Mouse (Mus musculus) c-Kit-negative CD71-positive TER-119-positive erythroid progenitor cells, embryonic 14.5 days (primary cell): ENCODE data around the gene Ipcef1.

Experiments used
- DNase-seq: peaks from one replicate; pipeline ENCODE4 v3.0.0-alpha.2; 2013; ENCODE audit warnings: low read depth, low spot score

The Ipcef1 gene

DNA sequence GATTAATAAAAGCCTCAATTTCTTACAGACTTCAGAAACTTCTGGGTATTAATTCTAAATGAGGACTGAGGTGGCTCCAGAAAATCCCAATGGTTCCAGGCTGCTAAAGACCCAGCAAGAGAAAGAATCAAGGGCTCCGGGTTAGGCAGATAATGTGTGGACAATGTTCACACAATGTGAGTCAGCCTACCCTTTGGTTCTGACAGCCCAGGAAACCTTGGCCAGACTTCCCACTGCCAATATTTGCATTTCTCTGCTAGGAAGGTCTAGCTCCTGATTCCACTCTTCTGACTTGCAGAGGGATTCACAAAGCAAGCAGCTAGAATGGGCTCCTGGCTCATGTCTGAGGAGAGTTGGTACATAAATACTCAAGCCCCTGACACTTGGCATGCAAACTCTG lies 83.9 kb downstream of the Ipcef1 start:
- no peak for DNase-seq

DNA sequence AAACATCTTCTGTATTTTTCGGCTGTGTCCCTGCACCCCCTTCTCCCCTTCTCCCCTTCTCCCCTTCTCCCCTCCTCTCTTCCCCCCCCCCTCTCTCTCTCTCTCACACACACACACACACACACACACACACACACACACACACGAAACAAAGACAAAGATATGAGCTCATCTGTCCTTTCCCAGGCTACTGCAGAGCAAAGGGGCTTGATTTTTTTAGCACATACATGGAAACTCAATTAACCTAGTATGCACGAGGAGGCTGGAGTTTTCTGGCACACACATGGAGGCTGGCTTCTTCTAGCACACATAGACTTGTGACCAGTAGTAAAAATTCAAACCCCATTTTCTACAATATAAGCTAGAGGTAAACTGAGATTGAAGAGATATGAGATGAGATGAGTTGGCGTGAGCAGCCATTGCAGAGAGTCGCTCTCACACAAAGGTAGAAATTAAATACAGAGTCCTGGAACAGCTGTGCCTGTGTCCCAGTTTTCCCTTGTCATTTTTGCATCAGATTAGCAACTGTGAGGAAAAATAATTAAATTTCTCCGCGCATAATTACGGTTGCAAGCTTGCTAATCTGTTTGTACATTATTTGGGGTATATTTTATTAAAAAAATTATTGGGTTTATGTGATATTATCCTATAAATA lies 84.6 kb downstream of the Ipcef1 start:
- no peak for DNase-seq

DNA sequence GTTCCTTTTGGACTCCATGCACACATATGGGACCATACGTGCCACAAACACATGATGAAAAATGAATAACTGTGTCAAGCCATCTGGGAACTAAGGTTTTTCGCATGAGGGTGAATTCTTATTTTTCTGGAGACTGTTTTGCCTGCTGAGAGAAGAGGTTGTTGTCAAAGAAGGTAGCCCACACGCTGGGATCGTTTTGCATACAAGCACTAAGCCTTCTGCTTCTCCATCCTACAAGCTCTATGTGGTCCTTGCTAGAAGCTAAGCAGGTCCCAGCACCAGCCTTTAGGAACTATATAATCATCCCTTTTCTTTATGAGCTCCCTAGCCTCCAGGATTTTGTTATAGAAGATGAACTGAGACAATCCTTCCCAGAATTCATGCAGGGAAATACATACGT lies 93.5 kb downstream of the Ipcef1 start:
- no peak for DNase-seq

DNA sequence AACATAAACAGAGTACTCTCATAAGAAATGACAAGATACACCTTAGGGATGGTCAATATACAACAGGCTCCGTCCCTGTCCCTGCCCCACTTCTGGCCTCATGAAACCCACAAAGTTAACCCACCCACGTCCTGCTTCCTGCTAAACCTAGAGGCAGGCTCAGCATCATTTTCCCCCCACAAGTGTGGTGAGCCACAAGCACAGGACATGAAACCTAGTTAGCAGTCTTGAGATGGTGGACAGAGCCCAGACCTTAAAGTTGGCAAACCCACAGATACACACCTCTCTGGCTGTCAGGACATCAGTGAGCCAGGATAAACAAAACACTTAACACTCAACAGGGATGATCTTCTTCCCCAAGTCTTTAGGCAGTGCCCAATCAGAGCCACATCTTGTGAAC lies 95.9 kb downstream of the Ipcef1 start:
- DNase-seq: no peak

DNA sequence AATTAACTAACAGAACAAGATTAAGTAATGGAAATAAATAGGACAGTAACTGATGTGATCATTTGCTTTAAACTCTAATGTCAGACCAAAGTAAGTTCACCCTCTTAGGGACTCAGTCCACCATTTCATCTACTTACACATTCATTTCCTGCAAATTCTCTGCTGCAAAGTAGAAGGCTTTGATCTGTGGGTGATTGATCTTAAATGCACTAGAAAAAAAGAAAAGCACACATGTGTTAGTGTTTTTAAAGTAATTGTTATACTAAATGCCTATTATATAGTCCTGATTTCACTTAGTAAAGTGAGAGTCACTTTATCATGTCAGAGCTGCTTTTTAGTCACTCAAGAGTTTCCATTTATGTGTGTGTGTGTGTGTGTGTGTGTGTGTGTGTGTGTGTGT lies 97.7 kb downstream of the Ipcef1 start:
- DNase-seq: no peak

DNA sequence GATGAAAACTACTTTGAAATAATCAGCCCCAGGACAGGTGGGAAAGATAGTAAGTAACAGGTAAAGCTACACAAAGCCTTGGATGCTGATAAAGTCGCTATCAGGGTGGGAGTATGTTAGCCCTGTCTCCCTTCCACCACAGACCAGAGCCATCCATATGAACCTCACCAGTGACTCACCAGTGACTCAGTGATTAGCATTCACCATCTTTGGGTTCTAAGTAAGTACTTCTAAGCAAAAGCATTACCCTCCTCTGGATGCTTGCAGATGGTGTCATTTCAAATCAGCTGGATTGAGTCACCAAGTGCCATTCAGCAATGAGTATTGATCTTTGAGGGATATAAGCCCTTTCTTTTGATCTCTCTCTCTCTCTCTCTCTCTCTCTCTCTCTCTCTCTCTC lies 99.2 kb downstream of the Ipcef1 start:
- DNase-seq: no peak

DNA sequence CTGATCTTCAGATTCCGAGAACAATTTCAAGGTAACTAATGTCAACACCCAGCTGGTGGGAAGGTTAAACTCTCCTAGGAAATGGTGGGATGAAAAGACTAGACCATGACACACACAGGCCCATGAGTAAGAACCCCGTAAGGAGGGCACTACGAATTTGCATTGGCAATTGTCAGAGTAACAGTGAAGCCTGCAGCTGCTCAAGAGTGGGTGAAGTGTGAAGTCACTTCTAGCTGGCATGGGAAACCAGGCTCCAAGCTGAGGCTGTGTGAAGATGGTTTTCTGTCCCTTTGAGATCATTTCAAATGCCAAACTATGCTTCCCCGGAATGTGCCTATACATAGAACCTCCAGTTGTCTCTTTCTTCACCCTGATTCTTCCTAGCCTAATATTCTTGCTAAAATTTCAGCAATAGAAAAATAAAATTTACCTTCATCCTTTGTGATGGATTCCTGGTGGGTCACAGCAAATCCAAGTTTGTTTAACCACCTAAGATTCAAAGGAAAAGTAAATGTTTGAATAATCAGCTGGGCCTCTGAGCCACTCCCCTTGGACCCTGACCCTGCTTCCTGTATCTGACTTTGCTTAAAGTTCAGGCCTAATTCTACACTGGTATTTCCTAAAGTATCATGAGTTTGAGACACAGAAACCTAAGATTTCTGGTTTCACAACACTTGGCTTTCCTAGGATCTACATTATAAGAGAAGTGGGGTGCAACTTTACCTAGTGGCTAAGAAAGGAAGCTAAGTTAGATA lies 115.4 kb downstream of the Ipcef1 start:
- no peak for DNase-seq

DNA sequence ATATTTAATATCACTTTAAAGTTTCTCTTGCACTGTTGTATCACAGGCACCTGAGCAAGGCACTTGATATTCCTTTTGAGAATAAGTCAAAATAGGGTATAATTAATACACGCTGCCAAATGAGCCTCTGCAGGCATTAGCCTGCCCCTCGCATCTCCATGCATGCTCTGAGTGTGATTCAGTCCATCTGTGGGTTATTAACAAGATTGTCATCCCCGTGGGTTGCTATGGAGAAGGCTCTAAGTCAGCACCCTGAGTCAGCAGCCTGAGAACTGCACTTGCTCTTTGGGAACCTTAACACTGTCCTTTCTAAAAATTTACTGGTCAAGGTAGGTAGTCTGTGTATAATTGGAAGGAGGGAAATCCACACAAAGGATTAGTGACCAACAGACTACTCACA lies 117.5 kb downstream of the Ipcef1 start:
- DNase-seq: no peak

DNA sequence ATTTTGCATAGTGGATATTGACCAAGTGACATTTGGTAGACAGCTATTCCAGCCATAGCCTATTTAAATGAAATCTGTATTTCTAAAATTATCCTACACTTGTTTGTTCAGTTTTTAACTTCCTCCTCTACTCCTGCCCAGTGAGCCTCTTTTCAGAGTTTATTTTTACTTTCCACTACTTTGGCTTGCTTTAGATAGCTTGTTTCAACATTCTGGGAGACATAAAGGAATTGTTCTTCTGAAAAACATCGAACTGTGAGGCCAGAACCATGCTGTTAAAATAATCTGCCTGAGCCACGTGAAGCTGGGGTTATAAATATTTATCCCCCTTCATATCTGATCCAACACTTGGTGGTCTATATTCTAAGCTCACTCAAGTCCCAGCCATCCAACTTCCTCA lies 121.4 kb downstream of the Ipcef1 start:
- DNase-seq: no peak

DNA sequence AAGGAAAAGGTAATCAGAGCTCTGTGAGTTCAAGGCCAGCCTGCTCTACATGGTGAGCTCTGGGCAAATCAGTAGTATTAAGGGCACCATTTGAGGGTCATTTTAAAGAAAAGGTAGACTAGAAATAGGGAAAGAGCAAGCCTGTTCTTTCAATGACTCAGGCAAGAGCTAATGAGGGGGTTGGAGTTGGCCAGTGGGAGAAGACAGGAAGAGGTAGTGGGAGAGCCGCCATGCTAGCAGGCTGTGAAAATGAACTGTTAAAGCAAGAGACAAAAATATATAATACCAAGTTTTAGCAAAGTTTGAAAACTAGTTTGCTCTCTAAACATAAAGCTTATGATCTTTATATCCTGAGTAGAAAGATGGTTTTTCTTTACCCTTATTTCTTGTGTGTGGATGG lies 121.9 kb downstream of the Ipcef1 start:
- no peak for DNase-seq

DNA sequence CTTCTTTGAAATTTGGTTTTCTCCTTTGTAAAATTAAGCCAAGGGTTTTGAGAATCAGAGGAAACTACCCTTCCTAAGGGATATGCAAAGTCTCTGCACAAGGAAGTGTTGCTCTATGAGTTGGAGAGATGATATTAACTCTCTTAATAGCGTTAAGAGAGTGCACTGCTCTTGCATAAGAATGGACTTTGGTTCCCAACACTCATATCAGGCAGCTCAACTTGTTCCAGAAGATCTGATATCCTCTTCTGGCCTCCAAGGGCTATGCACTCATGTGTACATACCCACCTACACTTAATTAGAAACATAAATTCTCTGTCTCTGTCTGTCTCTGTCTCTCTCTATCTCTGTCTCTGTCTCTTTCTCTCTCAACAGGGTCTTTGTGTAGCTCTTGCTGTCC lies 123.4 kb downstream of the Ipcef1 start:
- no peak for DNase-seq

DNA sequence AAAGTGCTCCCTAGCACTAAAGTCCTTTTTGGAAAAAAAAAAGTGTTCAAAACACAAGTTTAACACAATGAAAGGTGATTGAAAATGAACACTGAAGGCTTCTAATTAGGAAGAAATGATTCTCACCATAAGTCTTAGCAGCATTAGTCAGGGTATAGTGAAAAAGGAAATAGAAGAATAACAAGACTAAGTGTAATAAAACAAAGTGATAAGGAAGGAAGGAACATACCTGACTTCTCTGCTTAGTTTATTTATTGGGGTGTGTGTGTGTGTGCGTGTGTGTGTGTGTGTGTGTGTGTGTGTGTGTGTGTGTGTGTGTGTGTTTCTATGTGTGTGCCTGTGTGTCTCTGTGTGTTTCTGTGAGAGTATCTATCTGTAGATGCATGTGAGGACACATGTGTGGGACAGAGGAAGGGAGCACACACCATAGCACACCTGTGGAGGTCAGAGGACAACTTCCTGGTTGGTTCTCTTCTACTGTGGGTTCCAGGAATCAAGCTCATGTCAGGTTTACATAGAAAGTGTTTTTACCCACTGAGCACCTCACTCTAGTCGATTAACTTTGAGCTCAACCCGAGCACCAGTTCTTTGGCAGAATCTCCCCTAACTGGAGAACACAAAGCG lies 124.6 kb downstream of the Ipcef1 start:
- DNase-seq: no peak

DNA sequence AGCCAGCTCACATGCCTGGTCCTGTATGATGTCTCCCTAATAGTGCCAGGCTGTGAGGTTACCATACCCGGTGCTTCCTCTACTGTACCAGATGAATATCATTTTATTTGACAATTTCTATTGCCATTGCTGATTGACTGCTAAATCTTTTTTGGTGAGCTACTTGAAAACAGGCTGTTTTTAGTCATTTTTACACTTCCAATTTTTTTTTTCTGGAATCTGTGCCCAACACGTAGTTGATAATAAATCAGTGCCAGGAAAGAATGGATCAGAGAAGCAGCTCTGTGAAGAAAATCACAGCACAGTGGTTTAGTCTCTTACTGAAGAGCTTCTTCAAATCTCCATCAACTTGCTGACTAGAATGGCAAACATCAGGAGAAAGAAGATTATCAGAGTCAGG lies 125.6 kb downstream of the Ipcef1 start:
- DNase-seq: no peak

DNA sequence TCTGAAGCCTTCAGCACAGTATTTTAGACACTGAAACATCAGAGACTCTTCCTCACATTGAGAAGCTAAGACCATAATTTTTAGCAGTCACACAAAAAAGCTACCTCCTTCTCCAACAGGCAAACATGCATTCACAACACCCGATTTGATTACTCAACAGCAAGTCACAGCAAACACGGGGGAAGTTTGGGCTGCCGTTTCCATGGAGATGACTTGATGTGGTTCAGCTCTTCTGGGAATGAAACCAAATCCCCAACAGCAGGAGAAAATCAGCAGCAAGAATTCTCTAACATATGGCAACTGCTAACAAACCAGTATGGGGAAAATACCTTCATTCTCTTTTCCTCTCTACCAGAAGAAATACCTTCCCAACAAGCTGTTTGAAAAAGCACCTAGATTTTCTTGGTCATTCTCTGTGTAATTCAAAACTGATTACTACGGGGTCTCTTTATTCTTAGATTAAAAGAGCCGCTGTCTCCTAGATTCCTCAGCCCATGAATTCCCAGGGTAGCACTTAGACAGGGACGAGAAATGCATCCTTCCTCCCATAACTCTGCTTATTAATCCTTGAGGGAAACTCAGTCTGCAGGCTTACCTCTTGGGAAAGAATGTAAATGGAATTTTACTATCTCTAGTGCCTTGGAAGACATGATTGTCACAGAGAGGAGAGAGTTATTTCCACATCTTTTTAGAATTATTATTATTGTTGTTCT lies 135.6 kb downstream of the Ipcef1 start:
- DNase-seq: no peak

DNA sequence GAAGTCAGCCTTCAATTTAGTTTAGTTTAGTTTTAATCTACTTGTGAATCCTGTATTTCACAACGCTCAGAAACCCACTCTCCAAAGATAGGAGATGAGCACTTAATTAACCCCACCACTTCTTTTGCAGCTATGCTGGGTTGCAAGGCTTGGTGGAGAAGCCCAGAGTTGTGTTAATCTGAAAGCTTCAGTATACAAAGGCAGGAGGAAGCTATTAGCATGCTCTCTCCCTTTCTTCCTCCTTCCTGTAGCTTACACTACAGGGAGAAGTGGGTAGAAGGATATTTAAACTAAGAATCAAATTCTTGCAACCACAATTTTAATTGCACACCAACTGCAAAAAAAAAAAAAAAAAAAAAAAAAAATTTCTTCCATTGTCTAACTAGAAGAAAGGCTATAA lies 136.3 kb downstream of the Ipcef1 start:
- DNase-seq: no peak

DNA sequence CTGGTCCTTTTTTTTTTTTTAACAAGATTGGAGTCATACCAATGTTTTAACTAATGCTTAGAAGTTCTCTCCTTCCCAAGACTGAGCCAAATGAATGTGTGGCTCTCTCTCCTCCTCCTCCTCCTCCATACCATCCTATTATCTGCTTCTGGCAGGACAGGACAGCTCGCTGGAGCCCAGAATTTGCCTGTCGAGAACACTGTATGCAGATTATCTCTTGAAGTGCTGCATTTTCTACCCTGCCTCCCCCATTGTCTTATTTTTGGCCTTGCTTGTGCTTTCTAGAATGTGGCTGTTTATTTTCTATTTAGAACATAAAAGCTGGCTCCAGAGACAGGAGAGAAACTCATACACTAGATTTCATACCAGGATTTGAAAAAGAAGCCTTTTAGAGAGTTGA lies 142.5 kb downstream of the Ipcef1 start:
- DNase-seq: no peak

DNA sequence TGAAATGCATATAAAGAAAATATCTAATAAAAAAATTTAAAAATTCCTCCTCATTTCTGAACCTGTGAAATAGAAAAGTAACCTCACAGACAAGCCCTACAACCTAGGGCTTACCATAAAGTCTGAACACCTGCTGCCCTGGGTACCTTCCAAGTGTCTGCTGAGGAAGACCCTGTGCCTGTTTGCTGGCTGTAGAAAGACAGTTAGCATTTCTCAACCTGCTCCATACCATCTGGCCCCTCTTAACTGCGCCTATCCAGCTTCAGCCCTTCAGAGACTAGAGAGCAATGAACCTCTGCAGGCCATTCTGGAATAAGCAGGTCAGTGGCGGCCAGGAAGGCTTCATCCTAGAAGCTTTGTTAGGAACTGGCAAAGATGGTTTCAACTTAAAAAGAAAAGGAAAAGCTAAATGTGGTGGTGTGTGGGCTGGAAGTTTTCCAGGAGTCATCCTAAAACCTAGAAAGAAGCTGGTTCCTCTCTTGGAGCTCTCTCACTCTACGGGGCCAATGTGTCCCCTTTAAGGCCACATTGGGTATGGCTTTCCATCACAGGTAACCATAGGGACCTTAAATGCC lies 150.4 kb downstream of the Ipcef1 start:
- no peak for DNase-seq

DNA sequence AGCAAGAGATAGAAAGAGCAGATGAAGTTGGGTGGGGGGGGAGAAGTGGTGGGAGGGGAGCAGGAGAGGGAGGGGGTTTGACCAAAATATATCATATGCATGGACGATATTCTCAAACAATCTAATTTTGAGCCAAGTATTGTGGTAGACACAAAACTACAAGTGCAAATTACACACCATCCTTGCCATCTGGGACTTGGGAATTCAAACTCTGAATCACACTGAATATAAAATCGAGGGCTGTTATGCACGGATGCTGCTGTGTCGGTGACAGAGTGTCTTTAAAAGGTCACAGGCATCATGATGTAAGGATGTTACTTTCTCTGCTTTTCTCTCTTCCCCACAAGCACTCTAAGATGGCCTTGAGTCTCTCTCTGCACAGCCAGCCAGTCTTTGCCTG lies 152.2 kb downstream of the Ipcef1 start:
- DNase-seq: no peak

DNA sequence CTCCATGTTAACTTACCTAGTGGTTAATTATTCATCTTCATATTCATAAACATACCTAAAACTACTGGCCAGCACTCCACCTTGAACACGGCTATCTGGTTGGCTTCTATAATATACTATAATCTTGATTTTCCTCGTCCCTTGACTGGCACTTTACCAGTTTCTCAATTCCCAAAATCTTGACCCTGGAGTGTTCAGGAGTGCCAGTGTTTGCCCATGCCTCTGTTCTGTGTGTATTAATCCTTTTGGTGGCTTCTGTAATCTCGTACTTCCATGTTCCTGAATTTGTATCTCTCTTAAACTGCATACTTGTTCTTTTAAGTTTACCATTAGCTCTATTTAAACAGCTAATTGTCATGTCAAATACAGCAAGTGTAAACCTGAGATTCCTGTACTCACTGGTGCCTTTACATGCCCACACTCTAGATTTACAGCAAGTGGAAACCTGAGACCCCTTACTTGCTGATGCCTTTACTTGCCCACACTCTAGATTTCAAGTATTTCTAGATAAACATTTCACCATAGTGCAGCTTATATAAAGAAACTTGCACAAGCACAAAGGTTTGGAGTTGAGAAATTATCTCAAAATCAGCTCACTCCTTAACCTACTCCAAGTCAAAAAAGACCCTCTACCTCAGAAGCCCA lies 155.5 kb downstream of the Ipcef1 start:
- DNase-seq: no peak

DNA sequence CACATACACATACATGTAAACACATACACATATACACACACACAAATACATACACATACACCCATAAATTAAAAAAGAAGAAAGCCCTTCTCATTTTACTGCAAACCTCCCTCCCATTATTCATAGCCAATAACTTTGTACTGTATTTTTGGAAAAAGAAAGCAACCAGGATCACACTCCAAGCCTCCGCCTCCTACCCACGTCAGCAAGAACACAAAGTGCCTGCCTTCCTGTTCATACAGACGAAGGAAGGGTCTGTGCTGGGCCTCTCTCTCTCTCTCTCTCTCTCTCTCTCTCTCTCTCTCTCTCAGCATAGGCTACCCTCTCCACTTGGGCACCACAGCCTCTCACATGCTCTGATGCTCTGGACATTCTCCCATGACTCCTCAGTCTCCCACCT lies 156.5 kb downstream of the Ipcef1 start:
- DNase-seq: no peak

DNA sequence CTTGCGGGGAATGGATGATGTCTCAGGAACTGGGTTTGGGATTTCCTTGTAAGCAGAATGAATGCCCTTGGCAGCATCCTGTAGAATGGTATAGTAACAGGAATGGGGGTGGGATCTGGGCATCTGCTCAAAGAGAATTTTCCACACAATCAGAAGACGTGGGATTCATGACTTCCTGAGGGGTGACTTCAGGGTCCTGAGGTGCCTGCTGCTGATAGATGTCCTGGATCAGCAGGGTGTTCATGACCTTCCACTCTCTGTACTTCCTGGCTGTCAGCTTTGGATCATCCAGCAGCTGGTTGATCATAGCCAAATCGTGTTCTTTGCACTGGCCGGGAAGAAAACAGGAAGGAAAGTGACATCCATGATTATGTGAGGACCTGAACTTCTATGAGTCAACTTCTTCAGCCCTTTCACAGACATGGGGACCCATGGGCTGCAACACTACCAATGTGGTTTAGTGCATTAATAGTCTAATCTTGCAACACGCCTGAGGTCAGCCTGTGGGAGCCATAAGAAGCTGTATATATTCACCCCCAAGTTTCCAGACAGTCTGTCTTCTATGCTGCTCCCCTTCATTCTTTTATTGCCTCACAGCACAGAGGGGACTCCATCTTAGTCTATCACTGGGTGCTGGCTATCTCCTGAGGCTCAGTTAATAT lies 161.8 kb downstream of the Ipcef1 start:
- DNase-seq: no peak
